Mouse (Mus musculus): ENCODE measurements around the gene Sla2. TPM values are rescaled to one million over a fixed set of nuclear protein-coding genes. Genes with fewer than 3 reads are reported as not detected.
"Not testable (repeated sequence)": the region's sequence is repeated elsewhere in the genome, so short reads cannot be mapped to it uniquely, and the experiment has no call there.

Gene Sla2
- polyA plus RNA-seq, 1 experiment from 2014 or later: 2.4 TPM

- 39% methylated on average over 4 of the region's 4 CpGs for WGBS
- no peak overlapping the region for H3K4me2 ChIP-seq
- no peak overlapping the region for H3K9ac ChIP-seq
- H3K4me3 ChIP-seq: no peak overlapping the region
- ATAC-seq (ENCODE audit: borderline replicate concordance, extremely low read depth, low FRiP score, low TSS enrichment): no peak
- no peaks in the 10 kb centered on the region for H3K36me3 ChIP-seq
- peaks cover 14% of the 10 kb centered on the region; the same call in 1 of the 2 replicates for H3K4me1 ChIP-seq
- no peaks in the 10 kb centered on the region for H3K9me3 ChIP-seq
- H3K27ac ChIP-seq: no peak overlapping the region
- H3K27me3 ChIP-seq: no peaks in the 10 kb centered on the region
Measured at GRCm38 (mm10) chr2:156899184-156899583, 12.2 kb upstream of the Sla2 start.

GRCm38 (mm10) chr2:156898374-156898773, 11.4 kb upstream of the Sla2 start:
- Histone ChIP-seq H3K4me2 (no peak overlapping the region), H3K27ac (no peak overlapping the region), H3K36me3 (no peaks in the 10 kb centered on the region), H3K9me3 (no peaks in the 10 kb centered on the region), H3K4me1 (peaks cover 14% of the 10 kb centered on the region; the same call in 1 of the 2 replicates), H3K9ac (no peak overlapping the region), H3K27me3 (no peaks in the 10 kb centered on the region), H3K4me3 (no peak overlapping the region)
- no peak for ATAC-seq (ENCODE audit: borderline replicate concordance, extremely low read depth, low FRiP score, low TSS enrichment)
- WGBS: 42% methylated on average over 4 of the region's 4 CpGs

DNA sequence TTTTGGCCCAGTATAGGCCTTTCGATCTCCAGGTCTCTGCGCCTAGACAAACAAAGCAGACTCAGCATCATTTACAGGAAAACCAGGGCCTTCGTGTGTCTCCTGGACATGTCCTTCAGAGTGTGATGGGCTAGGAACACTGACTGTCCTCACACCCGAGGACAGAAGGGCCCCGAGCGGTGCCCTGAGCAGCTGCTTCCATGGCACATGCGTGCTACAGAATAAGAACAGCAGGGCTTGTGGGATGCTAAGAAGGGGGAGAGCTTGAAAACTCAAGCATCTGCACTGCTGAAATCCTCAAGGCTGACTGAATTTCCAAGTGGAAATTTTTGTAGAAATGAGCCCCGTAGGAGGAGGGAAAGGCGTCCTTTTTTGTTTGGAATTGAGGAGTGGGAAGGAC, 10.0 kb upstream of the Sla2 start:
- peaks cover 14% of the 10 kb centered on the region; the same call in 1 of the 2 replicates for H3K4me1 ChIP-seq
- no peak overlapping the region for H3K27ac ChIP-seq
- no peak overlapping the region for H3K9ac ChIP-seq
- no peak for ATAC-seq (ENCODE audit: borderline replicate concordance, extremely low read depth, low FRiP score, low TSS enrichment)
- 78% methylated on average over 9 of the region's 9 CpGs for WGBS
- H3K36me3 ChIP-seq: no peaks in the 10 kb centered on the region
- no peak overlapping the region for H3K4me3 ChIP-seq
- H3K9me3 ChIP-seq: no peaks in the 10 kb centered on the region
- H3K27me3 ChIP-seq: no peaks in the 10 kb centered on the region
- H3K4me2 ChIP-seq: no peak overlapping the region

GRCm38 (mm10) chr2:156896384-156896914, 9.5 kb upstream of the Sla2 start:
- H3K4me3 ChIP-seq: no peak overlapping the region
- H3K4me1 ChIP-seq: peaks cover 14% of the 10 kb centered on the region; the same call in 1 of the 2 replicates
- 50% methylated on average over 9 of the region's 9 CpGs for WGBS
- no peaks in the 10 kb centered on the region for H3K9me3 ChIP-seq
- H3K27ac ChIP-seq: no peak overlapping the region
- ATAC-seq (ENCODE audit: borderline replicate concordance, extremely low read depth, low FRiP score, low TSS enrichment): no peak
- H3K36me3 ChIP-seq: no peaks in the 10 kb centered on the region
- H3K27me3 ChIP-seq: no peaks in the 10 kb centered on the region
- H3K9ac ChIP-seq: no peak overlapping the region
- no peak overlapping the region for H3K4me2 ChIP-seq

GRCm38 (mm10) chr2:156894496-156895265, 7.7 kb upstream of the Sla2 start:
- Histone ChIP-seq H3K9ac (no peak overlapping the region), H3K36me3 (no peaks in the 10 kb centered on the region), H3K4me1 (peaks cover 14% of the 10 kb centered on the region; the same call in 1 of the 2 replicates), H3K4me3 (no peak overlapping the region), H3K27me3 (no peaks in the 10 kb centered on the region), H3K4me2 (no peak overlapping the region), H3K9me3 (no peaks in the 10 kb centered on the region), H3K27ac (no peak overlapping the region)
- 46% methylated on average over 15 of the region's 15 CpGs for WGBS
- no peak for ATAC-seq (ENCODE audit: borderline replicate concordance, extremely low read depth, low FRiP score, low TSS enrichment)

DNA sequence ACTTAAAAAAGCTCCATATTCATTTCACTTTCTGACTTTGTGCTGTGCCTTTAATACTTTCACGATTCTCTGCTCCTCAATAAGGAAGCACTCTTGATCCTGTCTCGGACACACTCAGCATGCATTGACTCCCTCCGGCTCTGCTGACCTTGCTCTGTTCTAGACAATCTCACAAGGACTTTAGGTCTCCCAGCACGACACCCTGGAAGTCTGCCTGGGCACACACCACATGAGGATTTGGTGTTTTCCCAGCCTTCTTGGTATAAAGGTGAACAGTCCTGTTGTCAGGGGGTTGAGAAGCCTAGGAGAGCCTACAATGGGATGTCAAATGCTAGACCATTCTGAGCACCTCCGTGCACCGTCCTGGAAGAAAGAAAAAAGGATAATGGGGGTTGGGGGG, 5.8 kb upstream of the Sla2 start:
- no peak for ATAC-seq (ENCODE audit: borderline replicate concordance, extremely low read depth, low FRiP score, low TSS enrichment)
- Histone ChIP-seq H3K27ac (no peak overlapping the region), H3K27me3 (no peaks in the 10 kb centered on the region), H3K9ac (no peak overlapping the region), H3K4me2 (no peak overlapping the region), H3K9me3 (no peaks in the 10 kb centered on the region), H3K36me3 (no peaks in the 10 kb centered on the region), H3K4me1 (peaks cover 10% of the 10 kb centered on the region; the same call in 1 of the 2 replicates), H3K4me3 (no peak overlapping the region)
- WGBS: 67% methylated on average over 6 of the region's 6 CpGs

GRCm38 (mm10) chr2:156892240-156892639, 5.2 kb upstream of the Sla2 start:
- no peaks in the 10 kb centered on the region for H3K27me3 ChIP-seq
- H3K4me2 ChIP-seq: no peak overlapping the region
- H3K4me3 ChIP-seq: no peak overlapping the region
- H3K27ac ChIP-seq: no peak overlapping the region
- H3K36me3 ChIP-seq: no peaks in the 10 kb centered on the region
- peaks cover 10% of the 10 kb centered on the region; the same call in 1 of the 2 replicates for H3K4me1 ChIP-seq
- no peak for ATAC-seq (ENCODE audit: borderline replicate concordance, extremely low read depth, low FRiP score, low TSS enrichment)
- H3K9me3 ChIP-seq: no peaks in the 10 kb centered on the region
- H3K9ac ChIP-seq: no peak overlapping the region
- WGBS: 32% methylated on average over 3 of the region's 3 CpGs

- Histone ChIP-seq H3K27me3 (no peaks in the 10 kb centered on the region), H3K9ac (no peak overlapping the region), H3K4me2 (no peak overlapping the region), H3K9me3 (no peaks in the 10 kb centered on the region), H3K36me3 (no peaks in the 10 kb centered on the region), H3K4me3 (no peak overlapping the region), H3K4me1 (no peaks in the 10 kb centered on the region), H3K27ac (no peak overlapping the region)
- WGBS: 80% methylated on average over 3 of the region's 3 CpGs
- no peak for ATAC-seq (ENCODE audit: borderline replicate concordance, extremely low read depth, low FRiP score, low TSS enrichment)
Measured at GRCm38 (mm10) chr2:156888490-156888889, 1.5 kb upstream of the Sla2 start.

DNA sequence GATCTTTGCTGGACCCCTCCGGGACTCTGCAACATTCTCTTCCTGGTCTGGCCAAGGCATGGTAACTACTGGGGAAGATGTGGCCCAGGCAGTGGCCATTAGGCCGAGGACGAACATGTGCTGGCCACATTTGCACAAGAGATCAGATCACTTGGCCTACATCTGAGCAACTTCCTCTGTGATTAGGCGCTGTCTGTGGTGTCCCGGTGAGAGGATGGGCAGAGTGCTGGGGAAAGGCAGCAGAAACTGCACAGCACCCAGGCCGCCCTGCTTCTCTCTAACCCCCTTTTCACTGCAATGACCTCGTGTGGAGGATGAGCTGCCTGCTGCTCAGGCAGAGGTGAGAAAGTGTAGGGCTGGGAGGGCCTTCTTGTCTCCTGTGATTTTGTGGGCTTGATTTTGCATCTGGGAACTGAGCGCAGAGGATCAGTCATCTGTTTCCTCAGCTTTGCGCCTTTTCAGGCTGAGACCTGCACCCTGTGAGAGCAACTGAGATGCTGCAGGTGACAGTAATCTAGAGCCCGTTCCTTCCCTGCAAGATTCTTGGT, 834 bp downstream of the Sla2 start:
- Histone ChIP-seq H3K9ac (no peak overlapping the region), H3K9me3 (no peaks in the 10 kb centered on the region), H3K4me2 (no peak overlapping the region), H3K27me3 (no peaks in the 10 kb centered on the region), H3K4me1 (no peaks in the 10 kb centered on the region), H3K36me3 (no peaks in the 10 kb centered on the region), H3K27ac (no peak overlapping the region), H3K4me3 (no peak overlapping the region)
- WGBS: 74% methylated on average over 10 of the region's 10 CpGs
- ATAC-seq (ENCODE audit: borderline replicate concordance, extremely low read depth, low FRiP score, low TSS enrichment): no peak

- H3K36me3 ChIP-seq; ATAC-seq (ENCODE audit: borderline replicate concordance, extremely low read depth, low FRiP score, low TSS enrichment); H3K4me1 ChIP-seq; H3K4me2 ChIP-seq; H3K4me3 ChIP-seq; H3K9ac ChIP-seq; H3K27me3 ChIP-seq; H3K9me3 ChIP-seq; H3K27ac ChIP-seq: not testable (repeated sequence)
- 62% methylated on average over 2 of the region's 2 CpGs for WGBS
Measured at GRCm38 (mm10) chr2:156885666-156886065, 1.3 kb downstream of the Sla2 start.

- Histone ChIP-seq H3K4me2 (no peak overlapping the region), H3K27me3 (no peaks in the 10 kb centered on the region), H3K4me1 (peaks cover 1% of the 10 kb centered on the region; the same call in 1 of the 2 replicates), H3K4me3 (no peak overlapping the region), H3K36me3 (no peaks in the 10 kb centered on the region), H3K27ac (no peak overlapping the region), H3K9me3 (no peaks in the 10 kb centered on the region), H3K9ac (no peak overlapping the region)
- no peak for ATAC-seq (ENCODE audit: borderline replicate concordance, extremely low read depth, low FRiP score, low TSS enrichment)
- WGBS: 78% methylated on average over 10 of the region's 10 CpGs
Measured at GRCm38 (mm10) chr2:156884396-156885211, 2.4 kb downstream of the Sla2 start.

Measured in lung, embryonic 15.5 days (tissue).